Mouse (Mus musculus): ENCODE measurements at regions not wholly inside any gene's neighbourhood (a gene's known extent, or its start where the extent isn't known, plus 50 kb on each side); places are given as distances from the start of the nearest gene placed in this dataset.

GRCm38 (mm10) chr15:38569011-38569640 lies 1143.8 kb downstream of the 4930447A16Rik start:
- H3K9ac ChIP-seq = no peak overlapping the region
- WGBS = 92% methylated on average over 10 of the region's 10 CpGs
- no peak overlapping the region for H3K27ac ChIP-seq (replicated peaks)
- no peaks in the 10 kb centered on the region for H3K36me3 ChIP-seq
- no peak overlapping the region for H3K4me2 ChIP-seq
- no peaks in the 10 kb centered on the region for H3K27me3 ChIP-seq
- no peak overlapping the region for H3K4me3 ChIP-seq
- ATAC-seq (ENCODE audit: low read depth) = no peak
- no peaks in the 10 kb centered on the region for H3K4me1 ChIP-seq (replicated peaks)
- no peaks in the 10 kb centered on the region for H3K9me3 ChIP-seq

- no peak for ATAC-seq (ENCODE audit: low read depth)
- 89% methylated on average over 8 of the region's 8 CpGs for WGBS
- no peak overlapping the region for H3K4me3 ChIP-seq
- no peaks in the 10 kb centered on the region for H3K9me3 ChIP-seq
- no peak overlapping the region for H3K4me2 ChIP-seq
- H3K27ac ChIP-seq (replicated peaks) = no peak overlapping the region
- no peaks in the 10 kb centered on the region for H3K27me3 ChIP-seq
- H3K36me3 ChIP-seq = no peaks in the 10 kb centered on the region
- H3K4me1 ChIP-seq (replicated peaks) = no peaks in the 10 kb centered on the region
- H3K9ac ChIP-seq = no peak overlapping the region
These were observed 1144.8 kb downstream of the 4930447A16Rik start for GRCm38 (mm10) chr15:38570144-38570543.

GRCm38 (mm10) chr15:38570735-38571134 lies 1145.4 kb downstream of the 4930447A16Rik start:
- no peaks in the 10 kb centered on the region for H3K27me3 ChIP-seq
- ATAC-seq (ENCODE audit: low read depth) = no peak
- no peak overlapping the region for H3K4me3 ChIP-seq
- no peak overlapping the region for H3K4me2 ChIP-seq
- H3K4me1 ChIP-seq (replicated peaks) = no peaks in the 10 kb centered on the region
- no peaks in the 10 kb centered on the region for H3K36me3 ChIP-seq
- 76% methylated on average over 8 of the region's 8 CpGs for WGBS
- H3K9ac ChIP-seq = no peak overlapping the region
- no peaks in the 10 kb centered on the region for H3K9me3 ChIP-seq
- H3K27ac ChIP-seq (replicated peaks) = no peak overlapping the region

GRCm38 (mm10) chr15:38572652-38573051 lies 1147.3 kb downstream of the 4930447A16Rik start:
- H3K27ac ChIP-seq (replicated peaks) = no peak overlapping the region

GRCm38 (mm10) chr15:38574447-38574846 lies 1149.1 kb downstream of the 4930447A16Rik start:
- no peak for ATAC-seq (ENCODE audit: low read depth)
- no peak overlapping the region for H3K27ac ChIP-seq (replicated peaks)
- no peaks in the 10 kb centered on the region for H3K27me3 ChIP-seq
- H3K36me3 ChIP-seq = no peaks in the 10 kb centered on the region
- H3K9me3 ChIP-seq = no peaks in the 10 kb centered on the region
- no peak overlapping the region for H3K9ac ChIP-seq
- H3K4me2 ChIP-seq = no peak overlapping the region
- WGBS = 90% methylated on average over 8 of the region's 8 CpGs
- no peak overlapping the region for H3K4me3 ChIP-seq
- no peaks in the 10 kb centered on the region for H3K4me1 ChIP-seq (replicated peaks)

More at GRCm38 (mm10) chr15:38572652-38573051, 1147.3 kb downstream of the 4930447A16Rik start:
- no peaks in the 10 kb centered on the region for H3K9me3 ChIP-seq
- H3K4me2 ChIP-seq = no peak overlapping the region
- no peak overlapping the region for H3K4me3 ChIP-seq
- no peaks in the 10 kb centered on the region for H3K27me3 ChIP-seq
- 81% methylated on average over 4 of the region's 4 CpGs for WGBS
- no peaks in the 10 kb centered on the region for H3K4me1 ChIP-seq (replicated peaks)
- H3K36me3 ChIP-seq = no peaks in the 10 kb centered on the region
- no peak overlapping the region for H3K9ac ChIP-seq
- ATAC-seq (ENCODE audit: low read depth) = no peak

- H3K27me3 ChIP-seq = no peaks in the 10 kb centered on the region
- H3K9me3 ChIP-seq = no peaks in the 10 kb centered on the region
- H3K4me1 ChIP-seq (replicated peaks) = no peaks in the 10 kb centered on the region
- H3K27ac ChIP-seq (replicated peaks) = no peak overlapping the region
- ATAC-seq (ENCODE audit: low read depth) = no peak
- no peak overlapping the region for H3K4me2 ChIP-seq
- no peak overlapping the region for H3K9ac ChIP-seq
- 89% methylated on average over 4 of the region's 4 CpGs for WGBS
- H3K36me3 ChIP-seq = no peaks in the 10 kb centered on the region
- H3K4me3 ChIP-seq = no peak overlapping the region
These were observed 1149.9 kb downstream of the 4930447A16Rik start for GRCm38 (mm10) chr15:38575254-38575653.

GRCm38 (mm10) chr15:38577691-38578090 lies 1152.3 kb downstream of the 4930447A16Rik start:
- no peaks in the 10 kb centered on the region for H3K36me3 ChIP-seq
- no peak for ATAC-seq (ENCODE audit: low read depth)
- H3K4me3 ChIP-seq = no peak overlapping the region
- H3K9ac ChIP-seq = no peak overlapping the region
- no peaks in the 10 kb centered on the region for H3K9me3 ChIP-seq
- 89% methylated on average over 4 of the region's 4 CpGs for WGBS
- no peak overlapping the region for H3K4me2 ChIP-seq
- no peaks in the 10 kb centered on the region for H3K27me3 ChIP-seq
- H3K4me1 ChIP-seq (replicated peaks) = no peaks in the 10 kb centered on the region
- no peak overlapping the region for H3K27ac ChIP-seq (replicated peaks)

GRCm38 (mm10) chr15:38579481-38579880 lies 1154.1 kb downstream of the 4930447A16Rik start:
- H3K4me3 ChIP-seq = no peak overlapping the region
- H3K27me3 ChIP-seq = no peaks in the 10 kb centered on the region
- 86% methylated on average over 4 of the region's 4 CpGs for WGBS
- no peak overlapping the region for H3K27ac ChIP-seq (replicated peaks)
- no peaks in the 10 kb centered on the region for H3K9me3 ChIP-seq
- H3K36me3 ChIP-seq = no peaks in the 10 kb centered on the region
- H3K4me1 ChIP-seq (replicated peaks) = no peaks in the 10 kb centered on the region
- H3K9ac ChIP-seq = no peak overlapping the region
- no peak for ATAC-seq (ENCODE audit: low read depth)
- no peak overlapping the region for H3K4me2 ChIP-seq

GRCm38 (mm10) chr15:38583500-38583899 lies 1158.1 kb downstream of the 4930447A16Rik start:
- H3K9me3 ChIP-seq = no peaks in the 10 kb centered on the region
- H3K4me2 ChIP-seq = no peak overlapping the region
- no peak overlapping the region for H3K9ac ChIP-seq
- H3K36me3 ChIP-seq = no peaks in the 10 kb centered on the region
- no peak for ATAC-seq (ENCODE audit: low read depth)
- H3K4me1 ChIP-seq (replicated peaks) = no peaks in the 10 kb centered on the region
- no peaks in the 10 kb centered on the region for H3K27me3 ChIP-seq
- no peak overlapping the region for H3K27ac ChIP-seq (replicated peaks)
- no peak overlapping the region for H3K4me3 ChIP-seq
- 82% methylated on average over 5 of the region's 5 CpGs for WGBS

- WGBS = 83% methylated on average over 6 of the region's 6 CpGs
- Histone ChIP-seq H3K4me3 (no peak overlapping the region), H3K9ac (no peak overlapping the region), H3K4me1 (replicated peaks) (no peaks in the 10 kb centered on the region), H3K27me3 (no peaks in the 10 kb centered on the region), H3K27ac (replicated peaks) (no peak overlapping the region), H3K4me2 (no peak overlapping the region), H3K9me3 (no peaks in the 10 kb centered on the region), H3K36me3 (no peaks in the 10 kb centered on the region)
- no peak for ATAC-seq (ENCODE audit: low read depth)
These were observed 1159.1 kb downstream of the 4930447A16Rik start for GRCm38 (mm10) chr15:38584425-38584824.

GRCm38 (mm10) chr15:38585610-38586009 lies 1160.3 kb downstream of the 4930447A16Rik start:
- no peaks in the 10 kb centered on the region for H3K27me3 ChIP-seq
- ATAC-seq (ENCODE audit: low read depth) = no peak
- 83% methylated on average over 4 of the region's 4 CpGs for WGBS
- no peak overlapping the region for H3K9ac ChIP-seq
- no peak overlapping the region for H3K4me2 ChIP-seq
- no peak overlapping the region for H3K4me3 ChIP-seq
- no peaks in the 10 kb centered on the region for H3K9me3 ChIP-seq
- no peaks in the 10 kb centered on the region for H3K4me1 ChIP-seq (replicated peaks)
- no peaks in the 10 kb centered on the region for H3K36me3 ChIP-seq
- H3K27ac ChIP-seq (replicated peaks) = no peak overlapping the region

- ATAC-seq (ENCODE audit: low read depth) = no peak
These were observed 1161.2 kb downstream of the 4930447A16Rik start for GRCm38 (mm10) chr15:38586594-38586993.

GRCm38 (mm10) chr15:38588268-38588667 lies 1162.9 kb downstream of the 4930447A16Rik start:
- H3K27ac ChIP-seq (replicated peaks) = no peak overlapping the region
- H3K4me2 ChIP-seq = no peak overlapping the region
- H3K9ac ChIP-seq = no peak overlapping the region
- no peaks in the 10 kb centered on the region for H3K36me3 ChIP-seq
- no peaks in the 10 kb centered on the region for H3K4me1 ChIP-seq (replicated peaks)
- H3K9me3 ChIP-seq = no peaks in the 10 kb centered on the region
- no peak overlapping the region for H3K4me3 ChIP-seq
- WGBS = 75% methylated on average over 5 of the region's 5 CpGs
- no peaks in the 10 kb centered on the region for H3K27me3 ChIP-seq
- ATAC-seq (ENCODE audit: low read depth) = no peak

More at GRCm38 (mm10) chr15:38586594-38586993, 1161.2 kb downstream of the 4930447A16Rik start:
- 79% methylated on average over 10 of the region's 10 CpGs for WGBS
- Histone ChIP-seq H3K9ac (no peak overlapping the region), H3K27me3 (no peaks in the 10 kb centered on the region), H3K4me1 (replicated peaks) (no peaks in the 10 kb centered on the region), H3K36me3 (no peaks in the 10 kb centered on the region), H3K9me3 (no peaks in the 10 kb centered on the region), H3K4me2 (no peak overlapping the region), H3K4me3 (no peak overlapping the region), H3K27ac (replicated peaks) (no peak overlapping the region)

All from neural tube, embryonic 13.5 days (tissue).